Comparison of ENCODE assay signal across 9 mouse cellular contexts in the genomic region with DNA sequence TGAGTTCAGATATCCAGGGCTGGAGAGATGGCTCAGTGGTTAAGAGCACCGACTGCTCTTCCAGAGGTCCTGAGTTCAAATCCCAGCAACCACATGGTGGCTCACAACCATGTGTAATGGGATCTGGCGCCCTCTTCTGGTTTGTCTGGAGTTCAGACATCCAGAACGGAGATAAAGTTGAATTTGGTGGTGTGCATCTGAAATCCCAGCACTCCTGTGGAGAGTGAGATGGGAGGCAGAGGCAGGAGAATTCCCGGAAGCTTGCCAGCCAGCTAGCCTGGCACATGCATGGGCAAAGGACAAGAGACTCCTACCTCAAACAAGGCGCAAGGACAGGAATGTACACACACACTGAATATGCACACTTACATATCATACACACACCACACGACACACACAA. TPM values are rescaled to one million over a fixed set of nuclear protein-coding genes. Genes with fewer than 3 reads are reported as not detected.
DNase-seq lines count a peak whose midpoint lies in the region; ATAC-seq and TF ChIP-seq lines count a peak whose summit lies in the region.
"Had no signal": no experiment of that assay in that cellular context is flagged by ENCODE, and none has a peak within 500 bp of the region (broad histone marks: within the 10 kb centered on the region; RNA-seq: fewer than 3 reads in every experiment).

No protein-coding gene starts in this region.

- no peak overlapping the region for H3K4me3 ChIP-seq in gastrocnemius, adult 2 months
- no peak overlapping the region for H3K4me3 ChIP-seq in lung, embryonic 14.5 days (ENCODE audit: low read depth, low read length)
- H3K4me3 ChIP-seq in lung, adult 2 months (replicated peaks; ENCODE audit: extremely low read depth, low read depth, low read length) = no peak overlapping the region
- no peak overlapping the region for H3K4me3 ChIP-seq in bone marrow, adult 2 months (replicated peaks; ENCODE audit: control insufficient read depth, low read depth, low read length)
- peak overlapping the region; percentile 21; the same call in 1 of the 2 replicates for H3K4me3 ChIP-seq in liver, embryonic 15.5 days (replicated peaks)

- H3K4me1 ChIP-seq in lung, embryonic 14.5 days (ENCODE audit: insufficient read depth) = peaks cover 29% of the 10 kb centered on the region
- H3K4me1 ChIP-seq in lung, adult 2 months (ENCODE audit: control insufficient read depth, insufficient read depth, low read length) = peaks cover 15% of the 10 kb centered on the region
- H3K4me1 ChIP-seq in bone marrow, adult 2 months (ENCODE audit: control insufficient read depth, insufficient read depth, low read length) = peaks cover 11% of the 10 kb centered on the region
- H3K4me1 ChIP-seq in liver, embryonic 15.5 days (replicated peaks) = peaks cover 84% of the 10 kb centered on the region

- no peak overlapping the region for H3K27ac ChIP-seq in gastrocnemius, adult 2 months
- H3K27ac ChIP-seq in lung, embryonic 14.5 days (ENCODE audit: low read depth) = no peak overlapping the region; the same call in 1 of the 2 replicates
- H3K27ac ChIP-seq in bone marrow, adult 2 months (ENCODE audit: control insufficient read depth, insufficient read depth, low read depth, low read length, poor library complexity) = peak overlapping the region; percentile 0; the same call in 1 of the 2 replicates
- peak overlapping the region; percentile 85 for H3K27ac ChIP-seq in liver, embryonic 15.5 days (replicated peaks)

- WGBS in lung, embryonic 14.5 days = 87% methylated on average over 6 of the region's 6 CpGs
- WGBS in lung, adult 2 months = 69% methylated on average over 6 of the region's 6 CpGs
- WGBS in bone marrow, adult 2 months = 74% methylated on average over 6 of the region's 6 CpGs
- WGBS in liver, embryonic 15.5 days (ENCODE audit: insufficient replicate concordance) = 53% methylated on average over 6 of the region's 6 CpGs

- intact Hi-C loops in gastrocnemius, adult 2 months (cut with DNase I) = no loop called here

- ATAC-seq in lung, embryonic 14.5 days (ENCODE audit: insufficient read depth) = no peak
- ATAC-seq in liver, embryonic 15.5 days (ENCODE audit: insufficient read depth) = no peak

- peak overlapping the region; percentile 41; the same call in 1 of the 2 replicates for H3K4me2 ChIP-seq in lung, embryonic 14.5 days
- H3K4me2 ChIP-seq in liver, embryonic 15.5 days = peak overlapping the region; percentile 64

- DNase-seq in gastrocnemius, adult 2 months = no peak
- DNase-seq in gastrocnemius, postnatal 25 days = no peak
- no peak for DNase-seq in lung, embryonic 14.5 days
- DNase-seq in lung, adult 2 months = no peak
- DNase-seq in left cerebral cortex, adult 18-20 months (ENCODE audit: low spot score in 2 of 2) = no peak
- DNase-seq in layer of hippocampus, postnatal 36 days = no peak
- DNase-seq: cerebellum, adult 9-10 months had no signal

- H3K27me3 ChIP-seq in lung, embryonic 14.5 days (ENCODE audit: insufficient read depth, low read length) = no peaks in the 10 kb centered on the region
- no peaks in the 10 kb centered on the region for H3K27me3 ChIP-seq in liver, embryonic 15.5 days

- peaks cover 38% of the 10 kb centered on the region for H3K36me3 ChIP-seq in lung, embryonic 14.5 days (ENCODE audit: insufficient read depth)
- 0 out of 2 replicates have a peak, but pooled peaks cover 3% of the 10 kb centered on the region for H3K36me3 ChIP-seq in liver, embryonic 15.5 days (replicated peaks)

- no peak for TF ChIP-seq POLR2A in lung, adult 2 months (IDR thresholded peaks at IDR 0.05; ENCODE audit: borderline replicate concordance, extremely low read depth, low read depth, low read length)
- TF ChIP-seq POLR2A in bone marrow, adult 2 months (IDR thresholded peaks at IDR 0.05; ENCODE audit: borderline replicate concordance, control insufficient read depth, low read depth, low read length) = no peak

- H3K9ac ChIP-seq in lung, embryonic 14.5 days = no peak overlapping the region
- no peak overlapping the region for H3K9ac ChIP-seq in liver, embryonic 15.5 days

- no peaks in the 10 kb centered on the region for H3K9me3 ChIP-seq in lung, embryonic 14.5 days (ENCODE audit: low read depth, low read length)
- no peaks in the 10 kb centered on the region for H3K9me3 ChIP-seq in liver, embryonic 15.5 days (replicated peaks)

- TF ChIP-seq CTCF in gastrocnemius, adult 2 months (IDR thresholded peaks at IDR 0.05) = peak; percentile 43
- TF ChIP-seq CTCF in lung, embryonic 14.5 days (IDR thresholded peaks at IDR 0.05; ENCODE audit: low read depth) = peak; percentile 32
- TF ChIP-seq CTCF in lung, adult 2 months (IDR thresholded peaks at IDR 0.05; ENCODE audit: insufficient read depth, low read length) = no peak
- TF ChIP-seq CTCF in bone marrow, adult 2 months (IDR thresholded peaks at IDR 0.05; ENCODE audit: control insufficient read depth, insufficient read depth, low read length) = 0 out of 2 replicates have a peak, but pooled peaks have one; percentile 2

RNA-seq across cellular contexts. Expression of gene Ttyh3, which starts 4.6 kb away (rescaled TPM):
- total RNA-seq in gastrocnemius, adult 2 months (2021) = 1 to 10 TPM; 4.0 to 4.4 TPM
- 1 to 10 TPM; 6.1 to 7.8 TPM for total RNA-seq in gastrocnemius, postnatal 25 days (2021)
- 56.4 and 61.6 TPM in 2 replicates for polyA plus RNA-seq in lung, embryonic 14.5 days (2014; fragmentation: Nextera tagmentation; extraction: Ambion mirVana)
- polyA plus RNA-seq in lung, adult 2 months (2012; rRNA removed) = 117 and 127 TPM in 2 replicates
- 20.1 and 34.8 TPM in 2 replicates for polyA plus RNA-seq in bone marrow, adult 2 months (2011; ENCODE audit: insufficient read depth, insufficient read length, low replicate concordance, missing spikeins)
- 6.7 and 7.6 TPM in 2 replicates for polyA plus RNA-seq in liver, embryonic 15.5 days (2015; fragmentation: Nextera tagmentation; extraction: Ambion mirVana)
- 100 to 1,000 TPM; 202 to 209 TPM for total RNA-seq in left cerebral cortex, adult 18-20 months (2021)
- total RNA-seq in layer of hippocampus, postnatal 36 days (2021) = 100 to 1,000 TPM; 191 to 221 TPM

RNA-seq across cellular contexts. Expression of gene Lfng, which starts 37.1 kb away (rescaled TPM):
- total RNA-seq in gastrocnemius, adult 2 months (2021) = 1 to 10 TPM; 3.2 to 6.1 TPM
- total RNA-seq in gastrocnemius, postnatal 25 days (2021) = 1 to 10 TPM; 2.7 to 5.5 TPM
- polyA plus RNA-seq in lung, embryonic 14.5 days (2014; fragmentation: Nextera tagmentation; extraction: Ambion mirVana) = 20.5 and 22.0 TPM in 2 replicates
- polyA plus RNA-seq in lung, adult 2 months (2012; rRNA removed) = 141 and 163 TPM in 2 replicates
- polyA plus RNA-seq in bone marrow, adult 2 months (2011; ENCODE audit: insufficient read depth, insufficient read length, low replicate concordance, missing spikeins) = 25.9 and 26.5 TPM in 2 replicates
- 11.0 and 12.9 TPM in 2 replicates for polyA plus RNA-seq in liver, embryonic 15.5 days (2015; fragmentation: Nextera tagmentation; extraction: Ambion mirVana)
- 10 to 100 TPM; 17.0 to 17.1 TPM for total RNA-seq in left cerebral cortex, adult 18-20 months (2021)
- 10 to 100 TPM; 20.3 to 30.8 TPM for total RNA-seq in layer of hippocampus, postnatal 36 days (2021)

RNA-seq across cellular contexts. Expression of gene Iqce, which starts 57.9 kb away (rescaled TPM):
- 1 to 10 TPM; 2.2 to 3.3 TPM for total RNA-seq in gastrocnemius, adult 2 months (2021)
- 1 to 10 TPM; 3.4 to 3.9 TPM for total RNA-seq in gastrocnemius, postnatal 25 days (2021)
- 21.1 and 25.5 TPM in 2 replicates for polyA plus RNA-seq in lung, embryonic 14.5 days (2014; fragmentation: Nextera tagmentation; extraction: Ambion mirVana)
- polyA plus RNA-seq in lung, adult 2 months (2012; rRNA removed) = 17.2 and 21.8 TPM in 2 replicates
- 3.6 and 11.0 TPM in 2 replicates for polyA plus RNA-seq in bone marrow, adult 2 months (2011; ENCODE audit: insufficient read depth, insufficient read length, low replicate concordance, missing spikeins)
- 4.1 and 4.2 TPM in 2 replicates for polyA plus RNA-seq in liver, embryonic 15.5 days (2015; fragmentation: Nextera tagmentation; extraction: Ambion mirVana)
- 10 to 100 TPM; 46.5 to 55.3 TPM for total RNA-seq in left cerebral cortex, adult 18-20 months (2021)
- 10 to 100 TPM; 48.7 to 66.2 TPM for total RNA-seq in layer of hippocampus, postnatal 36 days (2021)

Comparison
In these comparisons a context has a peak if more than half of its experiments do, and no peak if none do; other contexts are left out.
1. H3K27ac ChIP-seq: peak in bone marrow, adult 2 months (single experiment) and liver, embryonic 15.5 days (single experiment); none in gastrocnemius, adult 2 months (single experiment) and lung, embryonic 14.5 days (single experiment).
2. RNA of gene Ttyh3, which starts 4.6 kb away (total RNA-seq): 191 to 221 TPM in layer of hippocampus, postnatal 36 days and 202 to 209 TPM in left cerebral cortex, adult 18-20 months; 6.1 to 7.8 TPM in gastrocnemius, postnatal 25 days and 4.0 to 4.4 TPM in gastrocnemius, adult 2 months; every median in the first group is over 10 times any median in the second.
3. RNA of gene Iqce, which starts 57.9 kb away (total RNA-seq): 48.7 to 66.2 TPM in layer of hippocampus, postnatal 36 days and 46.5 to 55.3 TPM in left cerebral cortex, adult 18-20 months; 3.4 to 3.9 TPM in gastrocnemius, postnatal 25 days and 2.2 to 3.3 TPM in gastrocnemius, adult 2 months; every median in the first group is over 4 times any median in the second.